ENCODE assay signal across 8 mouse cellular contexts in genomic region chr9:66599577-66599976, GRCm38 (mm10). TPM values are rescaled to one million over a fixed set of nuclear protein-coding genes. Genes with fewer than 3 reads are reported as not detected.
A peak's percentile ranks its signal among the peaks of the same experiment; 100 is the strongest.
DNase-seq lines count a peak whose midpoint lies in the region; ATAC-seq lines count a peak whose summit lies in the region.

No protein-coding gene starts in this region.

- peaks cover 13% of the 10 kb centered on the region for H3K4me1 ChIP-seq in forebrain, embryonic 14.5 days (ENCODE audit: control insufficient read depth, insufficient read depth, low read length)
- peaks cover 18% of the 10 kb centered on the region for H3K4me1 ChIP-seq in forebrain, embryonic 13.5 days
- H3K4me1 ChIP-seq in embryonic facial prominence, embryonic 10.5 days, result peaks cover 42% of the 10 kb centered on the region

- no peaks in the 10 kb centered on the region for H3K36me3 ChIP-seq in forebrain, embryonic 14.5 days (ENCODE audit: control insufficient read depth, insufficient read depth, low read length)
- no peaks in the 10 kb centered on the region for H3K36me3 ChIP-seq in forebrain, embryonic 13.5 days (ENCODE audit: poor library complexity, severe bottlenecking)
- H3K36me3 ChIP-seq in embryonic facial prominence, embryonic 10.5 days (replicated peaks), result no peaks in the 10 kb centered on the region

- no peaks in the 10 kb centered on the region for H3K9me3 ChIP-seq in forebrain, embryonic 14.5 days (replicated peaks; ENCODE audit: control insufficient read depth, low read length)
- H3K9me3 ChIP-seq in forebrain, embryonic 13.5 days (replicated peaks), result no peaks in the 10 kb centered on the region
- no peaks in the 10 kb centered on the region for H3K9me3 ChIP-seq in embryonic facial prominence, embryonic 10.5 days

- no peaks in the 10 kb centered on the region for H3K27me3 ChIP-seq in forebrain, embryonic 14.5 days (replicated peaks; ENCODE audit: control insufficient read depth, insufficient read depth, low read length)
- H3K27me3 ChIP-seq in forebrain, embryonic 13.5 days, result 0 out of 2 replicates have a peak, but pooled peaks cover 3% of the 10 kb centered on the region
- peaks cover 5% of the 10 kb centered on the region for H3K27me3 ChIP-seq in embryonic facial prominence, embryonic 10.5 days (replicated peaks; ENCODE audit: low read depth, poor library complexity, severe bottlenecking)

- H3K9ac ChIP-seq in forebrain, embryonic 14.5 days (ENCODE audit: low read length), result no peak overlapping the region
- H3K9ac ChIP-seq in forebrain, embryonic 13.5 days, result no peak overlapping the region

- DNase-seq in forebrain, embryonic 14.5 days (ENCODE audit: low spot score), result peak; percentile 24
- DNase-seq in CD8-positive naive resting alpha-beta T cell, adult 2 months (ENCODE audit: low read depth in 2 of 2, low spot score in 2 of 2), result peak; percentile 58 to 68
- DNase-seq in embryonic facial prominence, embryonic 10.5 days (ENCODE audit: low spot score), result peak; percentile 75
- DNase-seq in kidney, postnatal 36 days, result peak; percentile 78 to 84
- DNase-seq in thymus, postnatal 4 days, result peak; percentile 92
- DNase-seq in cerebellum, postnatal 4 days (ENCODE audit: low spot score in 2 of 2), result no peak

- H3K4me2 ChIP-seq in forebrain, embryonic 14.5 days (ENCODE audit: low read length), result no peak overlapping the region
- no peak overlapping the region for H3K4me2 ChIP-seq in forebrain, embryonic 13.5 days

- no peak overlapping the region for H3K27ac ChIP-seq in forebrain, embryonic 14.5 days (ENCODE audit: low read depth, low read length)
- H3K27ac ChIP-seq in forebrain, embryonic 13.5 days, result no peak overlapping the region
- H3K27ac ChIP-seq in embryonic facial prominence, embryonic 10.5 days (replicated peaks), result peak overlapping the region; percentile 59; the same call in 1 of the 2 replicates

- ATAC-seq in forebrain, embryonic 14.5 days, result no peak
- no peak for ATAC-seq in forebrain, embryonic 13.5 days
- peak; percentile 98 for ATAC-seq in monocyte, adult 5-6 weeks (replicated peaks; ENCODE audit: insufficient number of reproducible peaks, low FRiP score, low TSS enrichment, poor library complexity, severe bottlenecking)

- no peak overlapping the region for H3K4me3 ChIP-seq in forebrain, embryonic 14.5 days (ENCODE audit: low read depth, low read length)
- no peak overlapping the region for H3K4me3 ChIP-seq in forebrain, embryonic 13.5 days
- H3K4me3 ChIP-seq in embryonic facial prominence, embryonic 10.5 days, result no peak overlapping the region

- 12% methylated on average over 4 of the region's 4 CpGs for WGBS in forebrain, embryonic 14.5 days
- WGBS in forebrain, embryonic 13.5 days, result 6% methylated on average over 4 of the region's 4 CpGs
- WGBS in embryonic facial prominence, embryonic 10.5 days, result 4% methylated on average over 4 of the region's 4 CpGs

RNA-seq across cellular contexts. Expression of gene Usp3, which starts 6.6 kb away (rescaled TPM):
- 125 and 134 TPM in 2 replicates for polyA plus RNA-seq in forebrain, embryonic 14.5 days (2014; fragmentation: Nextera tagmentation; extraction: Ambion mirVana)
- 127 and 131 TPM in 2 replicates for polyA plus RNA-seq in forebrain, embryonic 13.5 days (2015; fragmentation: Nextera tagmentation; extraction: Ambion mirVana)
- 103 and 106 TPM in 2 replicates for polyA plus RNA-seq in embryonic facial prominence, embryonic 10.5 days (2016; fragmentation: Nextera tagmentation; extraction: Ambion mirVana)
- total RNA-seq in monocyte, adult 5-6 weeks (2017), result 137 to 178 TPM (median 170 TPM) in 3 replicates

Comparison
In these comparisons a context has a peak if more than half of its experiments do, and no peak if none do; other contexts are left out.
1. DNase-seq: peak in forebrain, embryonic 14.5 days (single experiment), CD8-positive naive resting alpha-beta T cell, adult 2 months (2 of 2), embryonic facial prominence, embryonic 10.5 days (single experiment), kidney, postnatal 36 days (2 of 2) and thymus, postnatal 4 days (single experiment); none in cerebellum, postnatal 4 days (0 of 2).